Mouse (Mus musculus): ENCODE measurements around the gene Map1a. TPM values are rescaled to one million over a fixed set of nuclear protein-coding genes. Genes with fewer than 3 reads are reported as not detected.

Gene Map1a
- polyA plus RNA-seq, 1 experiment, result 2.2 TPM

GRCm38 (mm10) chr2:121271928-121272516 is 17.4 kb upstream of the Map1a start:
- no peak overlapping the region for H3K27ac ChIP-seq (ENCODE audit: insufficient read depth, low read depth, low read length)
- no peaks in the 10 kb centered on the region for H3K27me3 ChIP-seq (ENCODE audit: control insufficient read depth, insufficient read depth, low read length)
- H3K4me1 ChIP-seq (ENCODE audit: control insufficient read depth, insufficient read depth, insufficient read length, low read length), result no peaks in the 10 kb centered on the region
- no peak for TF ChIP-seq POLR2A (IDR thresholded peaks at IDR 0.05; ENCODE audit: low read depth, low read length)
- no peak for TF ChIP-seq CTCF (IDR thresholded peaks at IDR 0.05; ENCODE audit: extremely low read depth, insufficient read length, insufficient replicate concordance, low read depth, low read length)
- H3K4me3 ChIP-seq (ENCODE audit: low read depth, low read length), result no peak overlapping the region
- 17% methylated on average over 4 of the region's 4 CpGs for WGBS
- peaks cover 3% of the 10 kb centered on the region; the same call in 1 of the 2 replicates for H3K36me3 ChIP-seq (ENCODE audit: control insufficient read depth, insufficient read depth, low read length)

DNA sequence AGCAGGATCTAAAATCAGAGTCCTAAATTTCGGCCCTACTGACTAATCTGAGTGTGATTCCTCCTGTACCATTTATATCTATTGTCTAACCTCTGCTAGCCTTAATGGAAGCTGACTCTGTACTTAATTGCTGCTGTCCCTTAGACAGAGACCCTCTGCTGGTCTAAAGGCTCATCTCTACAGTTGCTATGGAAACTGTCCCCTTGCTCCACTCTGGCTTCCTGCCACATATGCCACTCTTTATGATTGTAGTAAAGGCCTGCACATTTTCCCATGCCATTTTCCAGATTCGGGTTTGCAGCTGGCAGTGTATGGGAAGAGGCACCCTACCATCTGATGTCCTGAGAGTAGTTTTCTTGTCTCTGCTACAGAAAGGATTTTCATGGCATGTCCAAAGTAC is 1.6 kb upstream of the Map1a start:
- no peak for TF ChIP-seq POLR2A (IDR thresholded peaks at IDR 0.05; ENCODE audit: low read depth, low read length)
- TF ChIP-seq CTCF (IDR thresholded peaks at IDR 0.05; ENCODE audit: extremely low read depth, insufficient read length, insufficient replicate concordance, low read depth, low read length), result no peak
- H3K4me3 ChIP-seq (ENCODE audit: low read depth, low read length), result no peak overlapping the region
- no peaks in the 10 kb centered on the region for H3K36me3 ChIP-seq (ENCODE audit: control insufficient read depth, insufficient read depth, low read length)
- peaks cover 6% of the 10 kb centered on the region for H3K4me1 ChIP-seq (ENCODE audit: control insufficient read depth, insufficient read depth, insufficient read length, low read length)
- peaks cover 10% of the 10 kb centered on the region for H3K27me3 ChIP-seq (ENCODE audit: control insufficient read depth, insufficient read depth, low read length)
- WGBS, result 74% methylated on average over 2 of the region's 2 CpGs
- H3K27ac ChIP-seq (ENCODE audit: insufficient read depth, low read depth, low read length), result no peak overlapping the region

DNA sequence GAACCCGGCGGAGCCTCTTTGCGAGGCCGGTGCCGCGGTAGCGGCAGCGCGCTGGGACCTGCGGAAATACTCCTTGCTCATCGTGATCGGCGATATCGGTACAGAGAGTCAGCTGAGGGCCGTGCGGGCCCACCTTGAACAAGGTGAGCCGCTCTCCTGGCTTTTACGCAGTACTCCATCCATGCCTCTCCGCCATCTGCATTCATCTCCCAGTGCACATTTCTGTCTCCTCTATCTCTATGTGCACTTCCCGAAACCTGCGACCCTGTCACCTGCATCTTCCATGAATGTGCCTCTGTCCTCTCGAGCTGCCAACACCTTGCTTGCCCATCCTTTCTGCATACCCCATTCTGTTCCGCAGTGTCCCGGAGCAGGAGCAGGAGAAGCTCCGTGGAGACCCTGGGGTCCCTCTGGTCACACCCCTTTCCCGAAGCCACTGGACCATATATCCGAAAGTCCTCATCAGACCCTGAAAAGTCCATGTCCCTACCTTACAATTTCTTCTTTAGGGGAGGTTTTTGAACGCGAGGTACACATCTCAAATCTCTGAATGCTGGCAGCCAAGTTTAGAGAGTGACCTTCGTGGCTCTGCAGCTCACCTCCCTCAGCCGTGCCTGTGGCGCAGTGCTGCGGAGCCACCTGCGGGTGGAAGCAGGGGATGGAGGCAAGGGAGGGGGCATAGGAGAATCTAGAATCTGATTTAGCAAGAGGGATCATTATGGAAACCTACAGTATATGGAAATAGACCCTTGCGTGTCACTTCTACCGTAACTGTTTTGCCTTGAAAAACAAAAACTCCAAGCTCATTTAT is 535 bp downstream of the Map1a start:
- no peaks in the 10 kb centered on the region for H3K36me3 ChIP-seq (ENCODE audit: control insufficient read depth, insufficient read depth, low read length)
- peaks cover 20% of the 10 kb centered on the region for H3K27me3 ChIP-seq (ENCODE audit: control insufficient read depth, insufficient read depth, low read length)
- H3K27ac ChIP-seq (ENCODE audit: insufficient read depth, low read depth, low read length), result no peak overlapping the region
- H3K4me1 ChIP-seq (ENCODE audit: control insufficient read depth, insufficient read depth, insufficient read length, low read length), result peaks cover 14% of the 10 kb centered on the region
- 6% methylated on average over 36 of the region's 36 CpGs for WGBS
- H3K4me3 ChIP-seq (ENCODE audit: low read depth, low read length), result peak overlapping the region; percentile 65
- TF ChIP-seq POLR2A (IDR thresholded peaks at IDR 0.05; ENCODE audit: low read depth, low read length) (no peak), CTCF (IDR thresholded peaks at IDR 0.05; ENCODE audit: extremely low read depth, insufficient read length, insufficient replicate concordance, low read depth, low read length) (no peak)

GRCm38 (mm10) chr2:121292316-121293013 is 3.1 kb downstream of the Map1a start:
- Histone ChIP-seq H3K27ac (ENCODE audit: insufficient read depth, low read depth, low read length) (no peak overlapping the region), H3K27me3 (ENCODE audit: control insufficient read depth, insufficient read depth, low read length) (peaks cover 43% of the 10 kb centered on the region), H3K4me3 (ENCODE audit: low read depth, low read length) (no peak overlapping the region), H3K36me3 (ENCODE audit: control insufficient read depth, insufficient read depth, low read length) (no peaks in the 10 kb centered on the region), H3K4me1 (ENCODE audit: control insufficient read depth, insufficient read depth, insufficient read length, low read length) (peaks cover 15% of the 10 kb centered on the region)
- 80% methylated on average over 5 of the region's 5 CpGs for WGBS
- TF ChIP-seq CTCF (IDR thresholded peaks at IDR 0.05; ENCODE audit: extremely low read depth, insufficient read length, insufficient replicate concordance, low read depth, low read length), result no peak
- TF ChIP-seq POLR2A (IDR thresholded peaks at IDR 0.05; ENCODE audit: low read depth, low read length), result no peak

DNA sequence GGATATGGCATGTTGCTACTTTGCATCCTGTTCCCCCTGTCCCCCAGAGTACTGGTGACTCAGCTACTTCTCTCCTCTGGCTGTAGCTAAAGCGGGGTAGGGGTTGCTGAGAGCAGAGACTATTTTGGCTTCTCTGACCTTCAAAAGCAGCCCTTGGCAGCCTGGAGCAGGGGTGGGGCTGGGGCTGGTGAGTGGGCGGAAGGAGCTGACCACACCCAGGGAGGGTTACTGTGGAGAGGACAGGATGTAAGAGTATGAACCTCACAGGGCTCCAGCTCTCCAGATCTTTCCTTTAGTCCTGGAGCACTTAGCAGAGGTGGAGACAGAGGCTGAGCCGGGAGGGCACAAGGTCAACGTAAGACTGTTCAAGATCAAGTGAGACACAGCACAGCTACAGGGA is 4.8 kb downstream of the Map1a start:
- H3K36me3 ChIP-seq (ENCODE audit: control insufficient read depth, insufficient read depth, low read length), result no peaks in the 10 kb centered on the region
- peak overlapping the region; percentile 8; the same call in 1 of the 2 replicates for H3K27ac ChIP-seq (ENCODE audit: insufficient read depth, low read depth, low read length)
- TF ChIP-seq CTCF (IDR thresholded peaks at IDR 0.05; ENCODE audit: extremely low read depth, insufficient read length, insufficient replicate concordance, low read depth, low read length) (no peak), POLR2A (IDR thresholded peaks at IDR 0.05; ENCODE audit: low read depth, low read length) (no peak)
- peaks cover 43% of the 10 kb centered on the region for H3K27me3 ChIP-seq (ENCODE audit: control insufficient read depth, insufficient read depth, low read length)
- WGBS, result 19% methylated on average over 4 of the region's 4 CpGs
- peaks cover 15% of the 10 kb centered on the region for H3K4me1 ChIP-seq (ENCODE audit: control insufficient read depth, insufficient read depth, insufficient read length, low read length)
- H3K4me3 ChIP-seq (ENCODE audit: low read depth, low read length), result peak overlapping the region; percentile 14; the same call in 1 of the 2 replicates

DNA sequence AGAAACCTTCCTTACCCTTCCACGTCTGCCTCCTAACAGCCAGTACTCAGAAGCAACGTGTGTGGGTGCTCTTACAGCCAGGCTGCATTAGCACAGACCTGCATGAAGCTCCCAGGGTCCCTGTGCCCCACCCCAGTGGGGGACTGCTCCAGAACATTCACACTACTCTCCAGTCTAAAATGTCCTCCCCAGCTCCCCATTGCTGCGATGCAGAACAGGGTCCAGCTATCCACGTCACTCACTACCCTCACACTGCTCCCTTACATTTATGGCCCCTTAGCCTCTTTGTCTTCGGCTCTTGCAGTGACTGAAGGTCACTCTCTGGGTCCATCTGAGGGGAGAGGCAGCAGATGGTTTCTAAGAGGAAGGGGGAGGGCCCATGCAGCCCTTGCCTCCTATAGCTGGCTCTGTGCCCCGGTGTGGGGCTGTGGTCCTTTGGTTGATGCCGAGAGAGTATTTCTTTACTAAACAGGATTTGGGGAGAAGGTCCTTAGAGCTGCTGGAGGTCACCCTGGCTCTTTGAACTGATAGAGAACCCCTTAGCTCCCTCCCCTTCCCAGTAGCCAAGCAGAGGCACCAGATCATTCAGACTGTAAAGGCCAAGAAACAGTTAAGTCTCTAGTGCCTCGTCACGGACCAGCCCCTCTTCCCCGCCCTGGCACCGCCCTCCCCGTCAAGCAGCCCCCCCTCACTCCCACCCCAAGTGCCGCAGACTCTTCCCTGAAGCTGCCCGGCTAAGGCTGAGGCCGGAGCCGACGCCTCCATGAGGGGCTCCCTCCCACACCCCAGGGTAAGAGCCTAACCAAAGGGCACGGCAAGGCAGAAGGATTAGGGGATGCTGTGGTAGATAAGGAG is 5.6 kb downstream of the Map1a start:
- H3K36me3 ChIP-seq (ENCODE audit: control insufficient read depth, insufficient read depth, low read length), result no peaks in the 10 kb centered on the region
- H3K4me1 ChIP-seq (ENCODE audit: control insufficient read depth, insufficient read depth, insufficient read length, low read length), result peaks cover 9% of the 10 kb centered on the region; the same call in 1 of the 2 replicates
- H3K4me3 ChIP-seq (ENCODE audit: low read depth, low read length), result peak overlapping the region; percentile 64
- WGBS, result 5% methylated on average over 18 of the region's 18 CpGs
- peaks cover 42% of the 10 kb centered on the region for H3K27me3 ChIP-seq (ENCODE audit: control insufficient read depth, insufficient read depth, low read length)
- TF ChIP-seq POLR2A (IDR thresholded peaks at IDR 0.05; ENCODE audit: low read depth, low read length) (peak; percentile 20; the same call in 1 of the 2 replicates), CTCF (IDR thresholded peaks at IDR 0.05; ENCODE audit: extremely low read depth, insufficient read length, insufficient replicate concordance, low read depth, low read length) (no peak)
- peak overlapping the region; percentile 33; the same call in 1 of the 2 replicates for H3K27ac ChIP-seq (ENCODE audit: insufficient read depth, low read depth, low read length)

Data from small intestine, adult 2 months (tissue).